Mouse (Mus musculus) kidney, adult 8-10 months (tissue): ENCODE data around the gene Lpcat1.
A peak's percentile ranks its signal among the peaks of the same experiment; 100 is the strongest.

Experiments used
- DNase-seq, 2 experiments: peaks; one replicate each; pipeline ENCODE4 v3.0.0; 2022

Gene Lpcat1

DNA sequence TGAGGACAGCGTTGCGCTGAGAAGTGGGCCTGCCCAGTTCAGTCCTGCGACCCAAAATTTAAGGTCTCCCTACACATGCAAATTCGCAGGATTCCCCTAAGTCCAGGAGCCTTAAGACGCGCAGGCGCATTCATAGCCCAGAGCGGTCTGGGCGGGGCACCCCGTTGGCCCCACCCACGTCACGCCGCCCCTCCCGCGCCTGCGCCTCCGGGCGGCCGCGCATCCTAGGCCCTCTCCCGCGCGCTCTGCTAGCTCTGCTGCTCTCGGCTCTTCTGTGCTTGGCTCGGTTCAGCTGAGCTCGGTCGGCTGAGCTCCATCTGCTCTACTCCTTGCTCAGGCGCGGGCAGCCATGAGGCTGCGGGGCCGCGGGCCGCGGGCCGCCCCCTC lies at the start of gene Lpcat1:
Gene Lpcat1, plus strand, starts transcription at position 164 of the 387 bp plus-strand sequence.
- peak; percentile 69 to 80 for DNase-seq

GRCm38 (mm10) chr13:73417478-73418220 lies 49.3 kb upstream of the Lpcat1 start:
- DNase-seq = peak; percentile 13 to 22

GRCm38 (mm10) chr13:73418297-73418696 lies 48.7 kb upstream of the Lpcat1 start:
- no peak for DNase-seq

DNA sequence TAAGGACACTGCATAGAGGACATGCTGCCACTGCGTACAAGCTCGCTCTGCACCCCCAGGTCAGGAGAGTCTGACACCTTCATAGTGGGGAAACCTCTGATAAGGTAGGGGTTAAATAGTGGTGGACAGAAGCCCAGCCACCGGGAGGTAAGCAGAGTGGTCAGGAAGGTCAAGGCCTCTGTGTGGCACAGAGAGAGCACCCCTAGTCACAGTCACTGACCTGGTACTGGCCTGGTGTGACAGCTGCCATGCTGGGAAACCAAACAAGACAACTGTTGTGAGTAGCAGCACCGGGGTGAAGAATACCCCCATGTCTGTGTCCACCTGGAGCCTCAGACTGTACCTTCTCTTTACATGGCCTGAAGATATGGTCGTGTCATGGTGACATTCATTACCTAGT lies 47.8 kb upstream of the Lpcat1 start:
- DNase-seq = no peak

GRCm38 (mm10) chr13:73423043-73423442 lies 44.0 kb upstream of the Lpcat1 start:
- no peak for DNase-seq

DNA sequence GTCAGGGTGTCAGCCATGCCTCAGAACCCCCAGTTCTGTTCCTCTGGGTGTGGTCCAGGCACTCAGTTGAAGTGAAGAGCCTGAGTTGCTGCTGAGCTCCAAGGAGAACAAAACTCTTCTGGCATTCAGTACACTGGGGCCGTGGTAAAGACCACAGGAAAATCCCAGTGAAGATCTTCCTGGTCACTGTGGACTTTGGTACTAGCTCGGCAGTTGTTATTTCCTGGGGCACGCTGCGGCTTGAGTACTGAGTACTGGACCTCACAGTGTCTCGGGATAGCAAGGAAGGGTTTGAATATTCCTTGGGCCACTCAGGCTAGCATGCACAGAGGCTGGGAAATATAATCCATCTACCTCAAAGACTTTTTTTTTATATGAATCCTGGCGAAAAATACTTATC lies 42.0 kb upstream of the Lpcat1 start:
- DNase-seq = no peak

DNA sequence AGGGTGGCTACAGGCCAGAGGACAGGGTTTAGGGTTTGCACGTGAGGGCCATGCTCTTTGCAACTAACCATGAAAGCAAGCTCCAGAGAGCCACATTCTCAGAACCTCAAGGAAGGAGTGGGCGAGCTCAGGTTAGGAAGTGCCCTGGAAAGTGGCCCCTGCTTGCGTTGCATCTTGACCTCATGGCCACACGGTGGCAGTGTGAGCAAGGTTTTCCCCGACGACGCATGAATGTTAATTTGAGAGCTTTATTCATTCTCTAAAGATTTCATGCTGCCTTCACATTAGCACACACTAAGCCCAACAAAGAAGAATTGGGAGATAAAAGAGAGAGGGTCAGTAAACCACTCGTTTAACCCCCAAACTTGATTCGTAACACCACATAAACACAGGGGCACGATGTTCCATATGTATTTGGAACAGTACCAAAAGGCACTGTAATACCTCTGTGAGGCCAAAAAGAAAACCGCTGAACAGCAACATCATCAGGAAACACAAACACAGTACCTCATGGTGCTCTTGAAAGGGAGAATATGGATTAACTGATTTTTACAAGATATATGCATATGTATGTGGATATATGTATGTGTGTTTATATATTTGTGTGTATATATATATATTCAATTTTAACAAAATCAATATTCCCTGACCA lies 41.0 kb upstream of the Lpcat1 start:
- DNase-seq = peak; percentile 22 to 62

- DNase-seq = no peak
These were observed 40.4 kb upstream of the Lpcat1 start for GRCm38 (mm10) chr13:73426587-73426986.

GRCm38 (mm10) chr13:73429605-73430321 lies 37.2 kb upstream of the Lpcat1 start:
- no peak for DNase-seq

DNA sequence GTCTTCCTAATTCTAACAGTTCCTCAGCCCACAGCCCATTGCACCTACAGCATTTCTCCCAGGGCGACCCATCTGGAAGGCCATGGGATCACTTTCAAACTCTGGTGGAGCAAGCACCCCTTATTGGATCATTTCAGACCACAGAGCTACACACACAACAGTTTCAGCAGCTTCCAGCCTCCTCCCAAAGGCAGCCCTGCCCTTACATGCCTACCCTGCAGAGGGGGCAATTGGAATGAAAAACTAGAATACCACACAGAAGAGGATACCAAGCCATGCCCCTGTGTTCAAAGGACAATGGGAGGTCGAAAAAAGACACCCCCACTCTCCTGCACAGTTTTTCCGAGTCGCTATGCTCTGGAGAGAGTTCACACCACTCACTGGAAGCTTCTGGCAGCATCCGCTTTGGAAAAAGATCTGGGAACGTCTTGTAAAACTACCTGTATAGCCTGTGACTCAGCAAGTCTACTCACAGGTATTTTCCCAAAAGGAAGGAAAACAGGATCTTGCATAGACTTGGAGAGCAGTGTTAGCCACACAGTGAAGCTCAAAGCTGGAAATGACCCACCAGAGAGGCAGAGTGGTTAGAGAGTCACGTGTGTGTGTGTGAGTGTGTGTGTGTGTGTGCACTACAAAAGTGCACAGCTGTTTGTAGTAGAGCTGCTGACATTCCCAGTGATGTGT lies 34.4 kb upstream of the Lpcat1 start:
- no peak for DNase-seq

DNA sequence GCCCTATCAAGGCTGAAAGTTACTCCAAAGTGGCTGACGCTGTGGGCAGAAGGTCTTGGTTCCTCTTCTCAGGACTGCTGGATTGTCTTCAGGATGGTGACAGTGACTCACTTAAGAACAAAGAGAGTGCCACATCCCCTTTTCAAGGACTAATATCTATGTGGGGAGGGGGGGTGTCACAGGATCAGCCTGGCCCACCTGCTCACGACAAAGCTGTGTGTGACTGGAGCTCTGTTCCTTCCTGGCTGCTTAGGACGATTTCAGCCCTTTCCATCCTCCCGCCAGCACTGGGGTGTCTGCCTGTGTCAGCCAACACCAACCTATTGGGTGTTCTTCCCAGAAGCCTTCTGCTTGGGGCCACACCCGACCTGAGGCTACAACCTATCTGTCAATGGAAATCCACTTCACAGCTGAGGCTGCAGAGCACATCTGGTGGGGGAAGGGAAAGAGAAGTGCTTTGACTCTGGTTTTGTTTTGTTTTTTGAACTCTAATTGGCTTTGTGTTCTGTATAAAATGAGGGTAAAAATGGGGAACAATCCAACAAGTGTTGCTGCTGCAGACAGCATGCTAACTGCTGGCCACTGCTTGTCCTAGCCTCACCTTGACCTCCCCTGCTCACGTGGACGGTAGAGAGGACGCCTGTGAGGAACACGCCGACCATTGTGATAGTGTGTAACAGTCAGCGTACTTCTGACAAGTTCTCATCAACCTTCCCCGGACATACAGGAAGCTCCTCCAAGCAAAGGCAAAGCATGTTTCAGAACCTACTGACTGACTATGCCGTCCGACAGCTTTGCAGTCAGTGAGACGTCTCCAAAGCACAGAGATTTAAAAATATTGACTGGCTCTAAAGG lies 33.1 kb upstream of the Lpcat1 start:
- no peak for DNase-seq

- no peak for DNase-seq
These were observed 32.3 kb upstream of the Lpcat1 start for GRCm38 (mm10) chr13:73434687-73435086.

DNA sequence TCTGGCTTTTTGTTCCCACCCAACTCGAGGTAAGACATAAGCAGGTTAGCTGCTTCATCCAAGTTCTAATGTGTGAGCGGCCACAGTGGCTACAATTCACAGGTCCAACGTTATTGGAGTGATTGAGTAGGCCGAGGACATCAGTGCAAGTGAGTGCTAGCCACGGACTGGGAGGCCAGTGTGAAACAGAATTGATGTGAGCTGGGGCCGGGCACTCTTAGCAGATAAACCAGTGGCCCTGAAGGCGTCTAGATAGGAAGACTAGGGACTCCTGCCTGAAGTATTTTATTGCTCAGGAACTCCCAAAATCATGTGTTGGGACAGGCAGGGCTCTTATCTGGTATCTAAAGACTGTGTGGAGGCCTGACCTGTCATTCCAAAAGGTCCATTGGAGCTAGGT lies 31.3 kb upstream of the Lpcat1 start:
- no peak for DNase-seq

DNA sequence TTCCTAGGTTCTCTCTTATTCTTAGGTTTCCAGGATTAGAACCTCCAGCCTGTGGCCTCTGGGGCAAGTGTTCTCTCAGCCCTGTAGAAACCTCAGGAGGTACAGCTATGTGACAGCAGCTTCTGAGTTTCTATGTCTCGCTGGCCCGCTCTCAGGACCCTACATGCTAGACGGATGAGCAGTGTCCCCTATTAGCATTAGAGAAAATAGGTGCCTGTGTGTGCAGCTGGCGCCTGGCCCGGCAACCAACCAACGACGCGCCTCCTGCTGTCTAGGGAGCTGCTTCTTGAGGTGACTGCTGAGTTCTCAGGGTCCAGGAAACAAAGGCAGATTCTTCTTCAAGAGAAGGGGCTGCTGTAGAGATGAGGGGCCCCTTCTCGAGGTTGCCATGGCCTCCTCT lies 27.9 kb upstream of the Lpcat1 start:
- no peak for DNase-seq

- DNase-seq = peak in 1 of 2 experiments; percentile 35
These were observed 26.0 kb upstream of the Lpcat1 start for GRCm38 (mm10) chr13:73441032-73441431.

GRCm38 (mm10) chr13:73441686-73442085 lies 25.3 kb upstream of the Lpcat1 start:
- no peak for DNase-seq

DNA sequence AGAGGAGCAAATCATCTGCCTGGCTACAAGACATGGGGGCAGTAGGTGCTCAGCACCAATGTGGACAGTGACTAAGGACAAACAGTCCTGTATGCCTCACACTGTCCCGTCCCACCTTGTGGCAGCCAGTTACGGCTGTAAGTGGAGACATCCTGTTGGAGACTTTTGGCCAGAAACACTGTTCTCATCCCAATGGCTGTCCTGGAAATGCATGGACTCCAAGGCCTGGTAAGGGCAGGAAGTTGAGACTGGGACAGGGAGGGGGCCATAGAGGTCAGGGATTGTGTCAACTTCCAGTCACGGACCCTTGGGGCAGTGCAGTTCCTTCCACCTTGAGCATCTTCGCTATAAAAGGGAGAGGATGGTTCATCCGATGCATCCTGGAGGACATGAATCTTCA lies 24.6 kb upstream of the Lpcat1 start:
- peak; percentile 18 to 32 for DNase-seq

- DNase-seq = no peak
These were observed 23.7 kb upstream of the Lpcat1 start for GRCm38 (mm10) chr13:73443093-73443821.

- peak; percentile 50 to 58 for DNase-seq
These were observed 21.9 kb upstream of the Lpcat1 start for GRCm38 (mm10) chr13:73445087-73445486.

DNA sequence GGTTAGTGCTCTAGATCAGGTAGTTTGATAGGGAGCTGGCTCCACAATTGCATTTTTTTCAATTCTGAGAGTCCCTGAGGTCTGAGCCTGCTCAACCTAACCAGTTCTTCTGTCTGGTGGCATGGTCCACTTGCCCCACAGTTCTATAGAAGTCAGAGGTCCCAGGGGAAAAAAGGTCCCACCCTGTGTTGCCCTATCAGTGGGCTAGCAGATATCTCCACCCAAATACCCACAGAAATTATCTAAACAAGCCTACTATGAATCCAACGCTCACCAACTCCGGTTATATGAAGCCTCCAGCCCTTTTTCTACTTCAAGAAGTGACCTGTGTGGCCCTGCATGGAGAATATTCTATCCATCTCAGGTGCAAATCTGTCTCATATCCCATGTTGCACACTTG lies 20.9 kb upstream of the Lpcat1 start:
- no peak for DNase-seq

- no peak for DNase-seq
These were observed 20.5 kb upstream of the Lpcat1 start for GRCm38 (mm10) chr13:73446494-73446893.

- DNase-seq = no peak
These were observed 20.1 kb upstream of the Lpcat1 start for GRCm38 (mm10) chr13:73446943-73447342.
